Mouse (Mus musculus) inflammation-experienced regulatory T-cells, adult 6 months (primary cell): Measurements from ENCODE around the gene Aox4. TPM values are rescaled to one million over a fixed set of nuclear protein-coding genes. Genes with fewer than 3 reads are reported as not detected.

ENCODE experiments used
- ATAC-seq: one replicate; pipeline ENCODE4 v1.8.0; 2017
- polyA plus RNA-seq, 3 experiments: library from polyadenylated mRNA; unstranded; fragments of 100-300 nt; shearing (Covaris generic); gene quantifications; one replicate each; pipeline ENCODE4 v1.2.1; 2017

The Aox4 gene
- polyA plus RNA-seq, result not detected

GRCm38 (mm10) chr1:58210203-58210602, at the start of gene Aox4:
Gene Aox4, plus strand, starts transcription at chr1:58210397.
- no peak for ATAC-seq

- ATAC-seq, result no peak
These were observed 40.3 kb upstream of the Aox4 start for GRCm38 (mm10) chr1:58169893-58170292.

- no peak for ATAC-seq
These were observed 21.6 kb upstream of the Aox4 start for GRCm38 (mm10) chr1:58188514-58189175.

- no peak for ATAC-seq
These were observed 15.9 kb upstream of the Aox4 start for GRCm38 (mm10) chr1:58194317-58194716.

GRCm38 (mm10) chr1:58194988-58195387, 15.2 kb upstream of the Aox4 start:
- no peak for ATAC-seq

GRCm38 (mm10) chr1:58195541-58195940, 14.7 kb upstream of the Aox4 start:
- peak; percentile 38 for ATAC-seq

GRCm38 (mm10) chr1:58197023-58197422, 13.2 kb upstream of the Aox4 start:
- no peak for ATAC-seq

- ATAC-seq, result no peak
These were observed 11.8 kb upstream of the Aox4 start for GRCm38 (mm10) chr1:58198386-58198785.

- ATAC-seq, result no peak
These were observed 2.6 kb downstream of the Aox4 start for GRCm38 (mm10) chr1:58212805-58213204.

GRCm38 (mm10) chr1:58213838-58214237, 3.6 kb downstream of the Aox4 start:
- ATAC-seq, result no peak

GRCm38 (mm10) chr1:58215353-58215752, 5.2 kb downstream of the Aox4 start:
- no peak for ATAC-seq

- no peak for ATAC-seq
These were observed 5.8 kb downstream of the Aox4 start for GRCm38 (mm10) chr1:58215956-58216532.

- no peak for ATAC-seq
These were observed 10.9 kb downstream of the Aox4 start for GRCm38 (mm10) chr1:58221070-58221469.

- ATAC-seq, result no peak
These were observed 11.7 kb downstream of the Aox4 start for GRCm38 (mm10) chr1:58221879-58222278.

GRCm38 (mm10) chr1:58228086-58228485, 17.9 kb downstream of the Aox4 start:
- no peak for ATAC-seq

- no peak for ATAC-seq
These were observed 18.7 kb downstream of the Aox4 start for GRCm38 (mm10) chr1:58228916-58229315.

GRCm38 (mm10) chr1:58229774-58230173, 19.6 kb downstream of the Aox4 start:
- ATAC-seq, result no peak

GRCm38 (mm10) chr1:58230542-58230941, 20.3 kb downstream of the Aox4 start:
- ATAC-seq, result no peak

- ATAC-seq, result no peak
These were observed 25.2 kb downstream of the Aox4 start for GRCm38 (mm10) chr1:58235405-58235804.

GRCm38 (mm10) chr1:58237527-58238299, 27.5 kb downstream of the Aox4 start:
- ATAC-seq, result no peak

GRCm38 (mm10) chr1:58238440-58238839, 28.2 kb downstream of the Aox4 start:
- ATAC-seq, result no peak

GRCm38 (mm10) chr1:58238961-58239360, 28.8 kb downstream of the Aox4 start:
- no peak for ATAC-seq

GRCm38 (mm10) chr1:58240347-58240746, 30.1 kb downstream of the Aox4 start:
- ATAC-seq, result no peak

GRCm38 (mm10) chr1:58244487-58244886, 34.3 kb downstream of the Aox4 start:
- ATAC-seq, result no peak
